Mouse (Mus musculus): ENCODE data around the gene Abl2.

DNA sequence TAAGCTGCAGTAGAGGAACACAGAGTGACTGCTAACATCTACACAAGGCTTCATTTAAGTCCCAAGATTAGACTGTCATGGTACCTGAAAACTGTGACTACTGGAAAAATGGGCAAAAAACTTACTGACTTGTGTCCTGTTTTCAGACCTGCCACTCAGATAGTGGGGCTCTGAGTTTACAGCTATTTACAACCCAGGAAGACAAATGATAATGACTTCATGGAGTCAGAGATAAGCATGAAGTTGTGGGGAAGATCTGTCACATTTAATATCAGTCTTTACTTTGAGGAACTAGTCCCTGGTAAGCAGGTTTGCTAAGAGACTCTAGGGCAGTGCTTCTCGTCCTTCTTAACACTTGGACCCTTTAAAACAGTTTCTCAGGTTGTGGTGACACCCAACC lies 51.7 kb downstream of the Abl2 start:
- no peak for TF ChIP-seq EP300 (IDR thresholded peaks at IDR 0.05; ENCODE audit: insufficient read depth, low read depth, low read length)
- no peak for TF ChIP-seq CTCF (IDR thresholded peaks at IDR 0.05)
- no peak for TF ChIP-seq POLR2A (IDR thresholded peaks at IDR 0.05; ENCODE audit: insufficient read depth, low read depth, low read length)

Measured in heart, adult 2 months (tissue).